Mouse (Mus musculus): Measurements from ENCODE around the gene Zfp174. TPM values are rescaled to one million over a fixed set of nuclear protein-coding genes. Genes with fewer than 3 reads are reported as not detected.

Zfp174 gene
- polyA plus RNA-seq, 1 experiment = 3.8 TPM

DNA sequence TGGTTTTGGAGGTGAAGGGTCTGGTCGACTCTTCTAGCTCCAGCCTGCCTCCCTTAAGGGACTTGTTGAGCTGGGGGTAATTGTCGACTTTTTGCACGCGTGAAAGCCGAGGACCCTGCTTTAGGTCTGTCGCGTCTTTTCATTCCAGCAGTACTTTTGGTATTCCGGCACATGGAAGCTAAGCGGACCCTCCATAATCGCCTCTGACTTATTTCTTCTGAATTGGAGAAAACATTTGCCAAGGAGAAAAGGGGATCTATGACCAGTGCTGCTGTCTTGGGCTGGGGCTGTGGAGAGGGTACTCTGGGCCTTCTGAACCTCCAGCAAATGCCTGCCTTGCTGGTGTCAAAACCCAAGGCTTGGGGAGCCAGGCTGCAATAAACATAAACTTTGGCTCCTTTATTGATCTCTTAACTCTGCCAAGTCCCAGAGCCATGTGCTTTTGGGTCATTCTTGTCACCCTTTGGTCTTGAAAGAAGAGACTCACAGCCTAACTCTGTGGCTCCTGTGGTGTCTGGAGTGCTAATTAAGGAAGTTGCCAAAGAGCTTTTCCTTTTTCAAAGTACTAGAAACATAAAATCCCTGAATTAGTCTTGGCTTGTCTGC, 38.1 kb downstream of the Zfp174 start:
- TF ChIP-seq CTCF (IDR thresholded peaks at IDR 0.05; ENCODE audit: borderline replicate concordance, extremely low read depth, insufficient read depth, insufficient read length) (no peak), POLR2A (IDR thresholded peaks at IDR 0.05; ENCODE audit: borderline replicate concordance, extremely low read depth, insufficient read depth, insufficient read length, poor library complexity, severe bottlenecking) (no peak)
- DNase-seq (ENCODE audit: low read depth) = no peak

DNA sequence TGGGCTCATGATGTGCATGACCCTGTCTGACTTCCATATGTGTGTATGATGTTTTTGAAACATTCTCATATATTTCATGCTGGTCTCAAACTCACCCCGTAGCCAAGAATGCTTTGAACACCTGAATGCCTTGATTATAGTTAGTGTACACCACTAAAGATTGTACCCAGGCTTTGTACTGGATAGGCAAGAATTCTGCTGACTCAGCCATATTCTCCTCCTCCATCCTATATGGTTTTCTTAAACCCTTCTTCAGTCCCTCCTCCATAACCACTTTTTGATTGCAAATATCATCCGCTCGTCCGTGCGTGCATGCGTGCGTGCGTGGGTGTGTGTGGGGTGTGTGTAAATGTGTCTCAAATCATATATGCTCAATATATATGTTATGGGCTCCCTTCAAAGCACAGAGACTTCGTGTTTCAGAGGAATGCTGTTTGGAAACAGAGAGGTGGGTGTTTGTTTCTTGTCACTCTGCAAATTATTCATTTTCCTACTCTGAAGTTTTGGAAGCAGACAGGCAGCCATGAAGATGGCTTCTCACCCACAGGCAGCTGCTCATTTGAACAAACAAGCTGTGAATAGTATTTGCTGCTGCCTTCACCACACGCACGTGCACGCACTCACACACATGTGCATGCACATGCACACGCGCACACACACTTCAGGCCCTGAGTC, 44.7 kb downstream of the Zfp174 start:
- TF ChIP-seq POLR2A (IDR thresholded peaks at IDR 0.05; ENCODE audit: borderline replicate concordance, extremely low read depth, insufficient read depth, insufficient read length, poor library complexity, severe bottlenecking) = no peak
- no peak for TF ChIP-seq CTCF (IDR thresholded peaks at IDR 0.05; ENCODE audit: borderline replicate concordance, extremely low read depth, insufficient read depth, insufficient read length)
- DNase-seq (ENCODE audit: low read depth) = no peak

DNA sequence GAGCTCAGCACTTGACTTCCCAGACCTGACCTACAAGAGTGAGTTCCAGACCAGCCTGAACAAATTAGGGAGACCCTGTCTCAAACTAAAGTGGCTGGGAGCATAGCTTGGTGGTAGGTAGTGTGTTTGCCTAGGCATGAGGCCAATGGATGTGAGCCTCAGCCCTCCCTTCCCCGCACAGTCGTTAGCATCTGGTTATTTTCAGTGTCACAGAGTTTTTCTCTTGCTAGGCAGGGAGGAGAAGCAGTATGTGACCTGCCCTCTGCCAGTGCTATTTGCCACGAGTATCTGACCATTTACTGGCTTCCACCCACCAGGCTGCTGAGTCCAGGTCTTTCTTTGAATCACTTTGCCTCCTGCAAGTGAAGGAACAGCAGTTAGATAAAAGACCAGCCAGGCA, 46.7 kb downstream of the Zfp174 start:
- TF ChIP-seq CTCF (IDR thresholded peaks at IDR 0.05; ENCODE audit: borderline replicate concordance, extremely low read depth, insufficient read depth, insufficient read length) (no peak), POLR2A (IDR thresholded peaks at IDR 0.05; ENCODE audit: borderline replicate concordance, extremely low read depth, insufficient read depth, insufficient read length, poor library complexity, severe bottlenecking) (no peak)
- DNase-seq (ENCODE audit: low read depth) = no peak

DNA sequence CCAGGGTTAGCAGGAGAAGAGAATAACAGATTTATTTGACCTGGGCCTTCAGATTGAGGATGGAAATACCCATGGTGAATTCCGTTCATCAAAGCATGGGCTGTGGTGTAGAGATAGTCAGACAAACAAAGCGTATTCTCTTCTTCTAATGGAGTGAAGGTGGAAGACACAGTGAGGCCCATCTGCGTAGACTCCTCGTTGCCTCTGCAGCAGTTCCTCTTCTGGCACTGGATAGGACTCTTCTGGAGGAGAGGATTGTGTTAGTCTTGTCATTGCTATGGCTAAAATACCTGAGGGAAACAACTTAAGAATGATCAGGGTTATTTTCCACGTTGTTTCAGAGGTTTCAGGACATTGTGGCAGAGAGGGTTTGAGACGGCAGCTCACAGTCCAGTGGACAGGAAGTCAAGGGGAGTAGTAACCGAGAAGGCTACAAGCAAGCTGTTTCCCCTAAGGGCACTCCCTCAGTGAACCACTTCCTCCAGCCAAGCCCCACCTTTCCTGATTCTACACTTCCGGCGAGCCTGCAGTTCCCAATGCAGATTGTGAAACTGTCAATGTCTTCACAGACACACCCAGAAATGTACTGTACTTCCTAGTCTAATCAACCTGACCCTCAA, 48.2 kb downstream of the Zfp174 start:
- TF ChIP-seq CTCF (IDR thresholded peaks at IDR 0.05; ENCODE audit: borderline replicate concordance, extremely low read depth, insufficient read depth, insufficient read length) = no peak
- TF ChIP-seq POLR2A (IDR thresholded peaks at IDR 0.05; ENCODE audit: borderline replicate concordance, extremely low read depth, insufficient read depth, insufficient read length, poor library complexity, severe bottlenecking) = no peak

DNA sequence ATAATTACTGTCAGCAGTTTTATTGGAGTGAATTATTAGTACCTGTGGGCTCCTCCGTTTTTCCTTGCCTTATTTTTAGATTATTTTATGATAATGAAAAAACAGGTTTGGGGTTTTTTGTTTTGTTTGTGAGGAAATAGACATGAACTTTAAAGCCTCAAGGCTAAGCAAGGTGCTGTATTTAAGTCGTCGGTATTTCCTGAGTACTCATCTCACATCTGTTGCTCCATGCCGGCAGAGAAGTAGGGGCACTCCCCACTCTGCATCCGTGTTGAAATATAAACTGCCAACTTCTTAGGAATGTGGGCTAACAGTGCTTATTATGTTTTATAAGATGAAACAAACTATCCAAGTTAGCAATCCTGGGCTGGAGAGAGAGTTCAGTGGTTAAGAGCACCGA, 49.0 kb downstream of the Zfp174 start:
- TF ChIP-seq POLR2A (IDR thresholded peaks at IDR 0.05; ENCODE audit: borderline replicate concordance, extremely low read depth, insufficient read depth, insufficient read length, poor library complexity, severe bottlenecking) (no peak), CTCF (IDR thresholded peaks at IDR 0.05; ENCODE audit: borderline replicate concordance, extremely low read depth, insufficient read depth, insufficient read length) (no peak)
- no peak for DNase-seq (ENCODE audit: low read depth)

More for the DNA sequence above, 48.2 kb downstream of the Zfp174 start:
- DNase-seq (ENCODE audit: low read depth) = no peak

DNA sequence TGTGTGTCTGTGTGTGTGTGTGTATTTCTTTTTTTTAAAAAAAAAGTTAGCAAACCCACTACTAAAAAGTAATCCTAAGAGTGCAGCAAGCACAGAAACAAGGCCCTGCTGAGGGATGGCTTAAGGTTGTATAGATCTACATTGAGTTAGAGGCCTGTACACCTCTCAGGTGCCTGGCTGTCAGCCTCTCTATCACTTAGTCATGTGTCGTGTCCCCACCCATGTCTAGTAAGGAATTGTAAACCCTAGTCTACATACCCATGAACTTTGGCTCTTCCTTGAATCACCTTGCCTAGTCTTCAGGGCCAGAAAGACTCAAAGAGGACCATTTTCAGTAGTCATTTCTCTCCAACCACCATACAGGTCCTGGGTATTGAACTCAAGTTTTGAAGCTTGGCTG, 49.5 kb downstream of the Zfp174 start:
- TF ChIP-seq CTCF (IDR thresholded peaks at IDR 0.05; ENCODE audit: borderline replicate concordance, extremely low read depth, insufficient read depth, insufficient read length) (no peak), POLR2A (IDR thresholded peaks at IDR 0.05; ENCODE audit: borderline replicate concordance, extremely low read depth, insufficient read depth, insufficient read length, poor library complexity, severe bottlenecking) (no peak)

DNA sequence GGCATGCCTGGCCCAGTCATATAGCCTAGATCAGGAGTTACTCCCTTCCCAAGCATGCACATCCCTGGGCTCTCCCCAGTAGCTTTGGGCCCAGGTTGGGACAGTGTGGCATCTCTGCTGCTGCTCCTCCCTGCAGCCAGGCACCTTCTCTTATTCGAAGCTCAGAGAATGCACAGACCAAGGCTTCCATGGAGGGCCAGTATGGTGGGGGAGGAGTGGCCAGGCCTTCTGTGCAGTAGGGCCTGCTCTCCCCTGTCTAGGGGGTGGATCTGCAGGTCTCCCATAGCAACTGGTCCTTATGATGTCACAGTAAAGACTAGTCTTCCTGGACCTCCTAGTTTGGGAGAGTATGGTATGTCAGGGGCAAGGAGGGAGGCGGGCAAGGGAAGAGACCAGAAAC, 60.4 kb downstream of the Zfp174 start:
- DNase-seq (ENCODE audit: low read depth) = no peak
- TF ChIP-seq CTCF (IDR thresholded peaks at IDR 0.05; ENCODE audit: borderline replicate concordance, extremely low read depth, insufficient read depth, insufficient read length) = no peak
- no peak for TF ChIP-seq POLR2A (IDR thresholded peaks at IDR 0.05; ENCODE audit: borderline replicate concordance, extremely low read depth, insufficient read depth, insufficient read length, poor library complexity, severe bottlenecking)

More for the DNA sequence above, 49.5 kb downstream of the Zfp174 start:
- no peak for DNase-seq (ENCODE audit: low read depth)

Other genes with a start within 250 kb of the Zfp174 start
- 0.03 TPM in 2 replicates for gene Mefv, start 129.2 kb upstream of the Zfp174 start, polyA plus RNA-seq (2012; rRNA removed)
- gene Zfp263, start 103.2 kb upstream of the Zfp174 start, polyA plus RNA-seq (2012; rRNA removed) = 18.3 and 22.5 TPM in 2 replicates
- gene Olfr15, start 16.4 kb upstream of the Zfp174 start, polyA plus RNA-seq (2012; rRNA removed) = not detected in 2 replicates
- gene Naa60, start 25.1 kb downstream of the Zfp174 start, polyA plus RNA-seq (2012; rRNA removed) = 72.8 and 84.8 TPM in 2 replicates
- gene Zfp597, start 37.3 kb downstream of the Zfp174 start, polyA plus RNA-seq (2012; rRNA removed) = 12.3 and 17.8 TPM in 2 replicates
- 0.27 and 0.73 TPM in 2 replicates for gene Gm20695, start 37.4 kb downstream of the Zfp174 start, polyA plus RNA-seq (2012; rRNA removed)
- 6.8 and 7.8 TPM in 2 replicates for gene 1700037C18Rik, start 61.4 kb downstream of the Zfp174 start, polyA plus RNA-seq (2012; rRNA removed)
- gene Cluap1, start 61.5 kb downstream of the Zfp174 start, polyA plus RNA-seq (2012; rRNA removed) = 22.5 and 26.0 TPM in 2 replicates
- 2.4 and 2.5 TPM in 2 replicates for gene Nlrc3, start 129.4 kb downstream of the Zfp174 start, polyA plus RNA-seq (2012; rRNA removed)
- gene Slx4, start 156.5 kb downstream of the Zfp174 start, polyA plus RNA-seq (2012; rRNA removed) = 56.4 and 61.7 TPM in 2 replicates
- gene Dnase1, start 189.7 kb downstream of the Zfp174 start, polyA plus RNA-seq (2012; rRNA removed) = 0.03 and 0.07 TPM in 2 replicates
- gene Trap1, start 230.6 kb downstream of the Zfp174 start, polyA plus RNA-seq (2012; rRNA removed) = 55.1 and 65.9 TPM in 2 replicates

Measured in brain, embryonic 14.5 days (tissue).